Mouse (Mus musculus) spleen, embryonic (tissue): ENCODE data around the gene Tiam1.

ENCODE experiments used
- CTCF ChIA-PET: fragments of 350-600 bp; sonication (Branson Sonifier 250); formaldehyde crosslinking; loops from one replicate; lab custom pipeline; 2022; lab: Charles Lee

Gene Tiam1

GRCm38 (mm10) chr16:89960186-89960878, 183.2 kb downstream of the Tiam1 start:
- CTCF ChIA-PET, result no interaction called here

- CTCF ChIA-PET, result no interaction called here
Measured at GRCm38 (mm10) chr16:89958982-89959381, 184.6 kb downstream of the Tiam1 start.

GRCm38 (mm10) chr16:89958030-89958429, 185.5 kb downstream of the Tiam1 start:
- CTCF ChIA-PET, result no interaction called here

GRCm38 (mm10) chr16:89954525-89954924, 189.0 kb downstream of the Tiam1 start:
- CTCF ChIA-PET, result no interaction called here

GRCm38 (mm10) chr16:89954114-89954513, 189.5 kb downstream of the Tiam1 start:
- CTCF ChIA-PET, result no interaction called here

- CTCF ChIA-PET, result no interaction called here
Measured at GRCm38 (mm10) chr16:89952821-89953220, 190.7 kb downstream of the Tiam1 start.

GRCm38 (mm10) chr16:89950754-89951153, 192.8 kb downstream of the Tiam1 start:
- CTCF ChIA-PET, result no interaction called here

- CTCF ChIA-PET, result no interaction called here
Measured at GRCm38 (mm10) chr16:89950251-89950650, 193.3 kb downstream of the Tiam1 start.

- CTCF ChIA-PET, result no interaction called here
Measured at GRCm38 (mm10) chr16:89948040-89948439, 195.5 kb downstream of the Tiam1 start.

GRCm38 (mm10) chr16:89946816-89947215, 196.8 kb downstream of the Tiam1 start:
- CTCF ChIA-PET, result interaction anchor here (0.7 kb wide), 1 partner anchor 1985 kb away, joined by 3 read pairs; no protein-coding TSS in a partner anchor

- CTCF ChIA-PET, result no interaction called here
Measured at GRCm38 (mm10) chr16:89944604-89945283, 198.8 kb downstream of the Tiam1 start.

- CTCF ChIA-PET, result no interaction called here
Measured at GRCm38 (mm10) chr16:89944050-89944449, 199.5 kb downstream of the Tiam1 start.

GRCm38 (mm10) chr16:89943267-89943971, 200.2 kb downstream of the Tiam1 start:
- CTCF ChIA-PET, result no interaction called here

GRCm38 (mm10) chr16:89940696-89941095, 202.9 kb downstream of the Tiam1 start:
- CTCF ChIA-PET, result no interaction called here

- CTCF ChIA-PET, result no interaction called here
Measured at GRCm38 (mm10) chr16:89938277-89938676, 205.3 kb downstream of the Tiam1 start.

- CTCF ChIA-PET, result no interaction called here
Measured at GRCm38 (mm10) chr16:89936571-89936970, 207.0 kb downstream of the Tiam1 start.

GRCm38 (mm10) chr16:89935398-89935797, 208.2 kb downstream of the Tiam1 start:
- CTCF ChIA-PET, result no interaction called here

- CTCF ChIA-PET, result no interaction called here
Measured at GRCm38 (mm10) chr16:89934616-89935015, 209.0 kb downstream of the Tiam1 start.

GRCm38 (mm10) chr16:89933976-89934375, 209.6 kb downstream of the Tiam1 start:
- CTCF ChIA-PET, result no interaction called here

GRCm38 (mm10) chr16:89928611-89929010, 215.0 kb downstream of the Tiam1 start:
- CTCF ChIA-PET, result no interaction called here

- CTCF ChIA-PET, result no interaction called here
Measured at GRCm38 (mm10) chr16:89924249-89924890, 219.2 kb downstream of the Tiam1 start.

- CTCF ChIA-PET, result no interaction called here
Measured at GRCm38 (mm10) chr16:89923311-89923710, 220.3 kb downstream of the Tiam1 start.
